Mouse (Mus musculus) yolk sac, embryonic 10.5 days (tissue): ENCODE measurements at regions not wholly inside any gene's neighbourhood (a gene's known extent, or its start where the extent isn't known, plus 50 kb on each side); places are given as distances from the start of the nearest gene placed in this dataset.

Experiments used
- DNase-seq: peaks from one replicate; pipeline ENCODE4 v3.0.0-alpha.2; 2017; ENCODE audit warnings: low spot score

DNA sequence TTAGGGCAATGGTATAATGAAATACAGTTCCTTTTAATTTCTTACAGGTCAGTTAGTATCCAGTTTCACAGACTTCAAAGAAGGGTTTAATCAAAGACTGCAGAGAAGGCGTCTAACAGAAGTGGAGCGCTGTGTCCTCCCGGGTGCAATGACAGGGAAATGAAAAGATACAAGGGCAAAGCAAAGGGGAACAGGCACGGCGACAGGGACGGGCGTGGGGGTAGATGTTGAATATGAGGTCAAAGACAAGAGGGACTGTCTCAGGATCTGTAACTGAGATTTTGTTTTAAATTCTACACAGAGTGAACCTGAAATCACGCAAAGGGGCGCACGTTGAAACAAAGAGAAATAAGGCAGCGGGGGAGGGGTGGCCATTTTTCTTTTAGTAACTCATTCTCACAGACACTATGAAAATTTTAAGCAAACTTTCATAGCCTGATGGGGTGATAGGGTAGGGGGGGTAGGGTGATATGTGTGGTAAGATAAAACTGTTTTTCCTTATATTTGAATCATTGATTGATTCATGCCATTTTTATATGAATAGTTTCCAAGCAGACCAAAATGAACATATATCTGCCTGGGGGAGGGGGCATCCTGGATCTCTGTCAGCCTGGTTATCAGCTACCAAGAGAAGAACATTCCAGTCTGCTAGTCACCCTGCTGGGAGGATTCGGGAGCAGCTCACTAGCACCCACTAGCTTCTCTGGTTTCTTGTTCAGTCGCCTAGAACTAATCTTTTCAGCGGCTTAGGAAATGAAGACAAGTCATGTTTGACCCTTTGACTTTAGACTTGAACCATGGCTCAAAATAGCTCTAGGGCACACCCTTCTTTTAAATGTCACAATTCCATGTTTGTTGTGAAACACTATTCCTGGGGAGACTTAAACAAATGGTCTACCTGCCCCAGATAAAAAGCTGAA is 139.1 kb upstream of the Map3k7 start:
- peak; percentile 51 for DNase-seq

GRCm38 (mm10) chr4:31825438-31825830 is 138.5 kb upstream of the Map3k7 start:
- DNase-seq = peak; percentile 27

GRCm38 (mm10) chr4:31826661-31827060 is 137.2 kb upstream of the Map3k7 start:
- DNase-seq = peak; percentile 53

GRCm38 (mm10) chr4:31827266-31827665 is 136.6 kb upstream of the Map3k7 start:
- DNase-seq = no peak

DNA sequence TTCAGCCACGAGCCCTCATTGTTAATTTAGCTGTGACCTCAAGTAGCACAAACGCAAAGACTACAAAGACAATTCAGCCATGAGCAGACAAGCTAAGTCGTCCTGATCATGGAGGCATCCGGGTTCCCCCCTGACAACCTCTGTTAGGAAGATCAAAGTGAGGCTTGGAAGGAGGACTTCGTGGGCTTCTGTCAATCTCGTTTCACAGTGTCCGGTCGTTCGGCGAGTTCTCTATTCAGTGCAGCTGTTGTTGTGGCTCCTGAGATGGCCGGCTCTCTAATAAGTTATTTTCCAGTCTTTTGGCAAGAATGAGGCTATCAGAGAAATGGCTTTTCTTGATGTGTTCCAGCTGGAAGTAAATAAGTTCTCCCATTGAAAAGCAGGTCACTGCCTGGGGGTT is 133.7 kb upstream of the Map3k7 start:
- no peak for DNase-seq

DNA sequence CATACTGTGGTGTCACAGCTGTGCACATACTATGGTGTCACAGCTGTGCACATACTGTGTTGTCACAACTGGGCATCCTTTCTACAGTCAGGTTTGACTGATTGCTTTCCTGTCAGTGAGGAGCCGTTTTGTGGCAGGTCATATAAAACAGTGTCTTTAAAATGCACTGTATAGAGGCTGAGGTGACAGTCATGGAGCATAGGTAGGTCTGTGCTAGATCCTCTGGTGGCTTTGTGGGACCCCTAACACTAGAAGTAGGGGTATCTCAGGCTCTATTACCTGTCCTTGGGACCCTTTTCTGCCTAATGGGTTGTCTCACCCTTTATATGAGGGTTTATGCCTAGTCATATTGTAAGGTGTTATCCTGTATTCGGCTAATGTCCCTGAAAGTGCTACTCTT is 132.4 kb upstream of the Map3k7 start:
- DNase-seq = no peak

DNA sequence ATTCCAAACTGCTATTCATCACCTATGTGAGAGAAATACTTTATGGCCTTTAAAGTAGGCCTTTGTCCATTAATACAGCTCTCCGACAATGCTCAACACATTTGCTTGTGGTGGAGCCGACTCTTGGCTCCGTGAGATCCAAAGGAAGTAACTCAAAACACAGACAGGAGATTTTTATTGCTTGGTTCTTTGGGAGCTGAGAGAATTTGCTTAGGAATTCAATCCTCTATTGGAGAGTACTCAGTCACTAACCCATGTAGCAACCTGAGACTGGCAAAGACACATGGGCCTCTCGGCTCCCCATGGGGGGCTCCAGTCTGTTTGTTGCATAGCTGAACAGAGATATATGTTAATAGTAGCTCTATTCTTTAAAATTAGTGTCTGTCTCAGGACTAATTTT is 130.1 kb upstream of the Map3k7 start:
- no peak for DNase-seq

GRCm38 (mm10) chr4:31835051-31835450 is 128.8 kb upstream of the Map3k7 start:
- no peak for DNase-seq

GRCm38 (mm10) chr4:31838592-31838991 is 125.3 kb upstream of the Map3k7 start:
- no peak for DNase-seq

DNA sequence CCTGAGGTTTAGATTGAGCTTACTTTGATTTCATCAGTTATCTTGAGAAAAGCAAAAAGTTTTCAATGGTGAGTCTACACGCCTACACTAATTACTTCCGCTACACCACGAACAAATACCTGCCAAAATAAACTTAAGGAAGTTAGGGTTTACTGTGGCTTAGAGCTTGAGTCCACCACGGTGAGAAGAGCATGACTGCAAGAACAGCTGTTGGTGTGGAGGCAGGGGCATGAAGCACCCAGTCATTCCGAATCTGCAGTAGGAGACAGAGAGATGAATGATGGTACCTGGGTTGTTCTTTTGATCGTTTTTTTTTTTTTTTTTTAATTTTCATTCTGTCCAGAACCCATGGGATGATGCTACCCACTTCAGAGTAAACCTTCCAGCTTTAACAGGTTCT is 114.1 kb upstream of the Map3k7 start:
- DNase-seq = no peak

- no peak for DNase-seq
These were observed 112.9 kb upstream of the Map3k7 start for GRCm38 (mm10) chr4:31851006-31851405.

DNA sequence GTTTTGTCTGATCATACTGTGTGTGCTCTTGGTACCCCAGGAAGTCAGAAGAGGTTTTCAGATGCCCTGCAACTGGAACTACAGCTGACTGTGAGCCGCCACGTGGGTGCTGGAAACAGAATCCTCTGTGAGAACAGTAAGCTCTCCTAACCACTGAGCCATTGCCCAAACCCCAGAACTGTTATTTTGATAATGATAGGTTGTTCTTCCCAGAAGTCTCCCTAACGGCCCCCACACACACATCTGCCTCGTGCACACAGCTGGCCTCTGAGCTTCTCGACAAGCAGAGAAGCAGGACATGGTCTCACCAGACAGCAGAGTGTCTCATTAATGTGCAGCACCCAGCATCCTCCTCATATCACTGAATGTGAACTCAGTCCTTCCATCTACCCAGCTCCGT is 110.0 kb upstream of the Map3k7 start:
- DNase-seq = no peak

DNA sequence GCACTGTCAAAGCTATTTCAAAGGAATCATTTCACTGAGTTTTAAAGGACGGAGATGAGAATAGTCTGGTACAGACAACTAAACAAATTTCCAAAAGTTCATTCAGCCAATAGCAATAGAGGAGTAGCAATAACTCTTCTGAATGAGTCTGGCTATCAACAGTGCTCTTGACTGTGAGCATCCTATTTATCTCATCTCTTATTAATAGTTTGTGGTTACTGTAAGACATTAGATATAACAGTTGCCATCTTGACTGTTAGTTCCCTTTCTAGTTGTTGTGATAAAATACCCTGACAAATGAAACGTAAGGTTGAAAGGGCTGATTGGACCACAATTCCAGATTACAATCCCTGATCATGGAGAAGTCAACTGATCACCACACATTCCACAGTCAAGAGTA is 103.5 kb upstream of the Map3k7 start:
- no peak for DNase-seq

GRCm38 (mm10) chr4:31861172-31861571 is 102.7 kb upstream of the Map3k7 start:
- DNase-seq = no peak

- DNase-seq = no peak
These were observed 90.6 kb upstream of the Map3k7 start for GRCm38 (mm10) chr4:31872985-31873983.

GRCm38 (mm10) chr4:31877389-31877788 is 86.5 kb upstream of the Map3k7 start:
- DNase-seq = no peak

DNA sequence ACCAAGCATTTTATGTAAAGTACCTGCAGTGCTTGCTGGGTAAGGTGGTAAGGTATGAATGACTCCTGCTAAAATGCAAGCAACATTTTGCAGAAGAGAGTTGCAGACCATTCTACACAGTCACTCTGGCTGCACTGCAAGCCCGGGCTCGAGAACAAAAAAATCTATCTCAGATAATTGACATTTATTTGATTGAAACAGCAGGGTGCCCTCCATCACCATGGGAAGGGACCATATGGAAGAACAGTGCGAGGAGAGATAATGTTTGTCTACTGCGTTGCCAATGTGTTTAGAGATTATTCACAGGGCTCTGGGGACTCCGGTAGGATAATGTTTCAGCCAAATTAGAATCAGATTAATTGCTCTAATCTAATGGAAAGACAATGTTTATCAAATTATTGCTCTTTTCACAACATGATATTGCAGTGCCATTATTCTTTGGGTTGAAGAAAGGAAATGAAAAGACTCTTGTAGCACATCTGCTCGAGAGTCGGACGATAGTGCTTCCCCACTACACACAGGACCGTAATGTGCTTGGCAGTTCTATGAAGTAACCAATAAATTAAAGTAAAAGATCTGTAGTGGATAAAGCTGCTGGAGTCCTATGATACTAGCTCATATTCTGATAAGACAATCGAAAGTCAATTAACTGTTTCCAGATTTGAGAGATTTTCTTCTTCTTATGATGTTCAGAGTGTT is 85.3 kb upstream of the Map3k7 start:
- DNase-seq = no peak

DNA sequence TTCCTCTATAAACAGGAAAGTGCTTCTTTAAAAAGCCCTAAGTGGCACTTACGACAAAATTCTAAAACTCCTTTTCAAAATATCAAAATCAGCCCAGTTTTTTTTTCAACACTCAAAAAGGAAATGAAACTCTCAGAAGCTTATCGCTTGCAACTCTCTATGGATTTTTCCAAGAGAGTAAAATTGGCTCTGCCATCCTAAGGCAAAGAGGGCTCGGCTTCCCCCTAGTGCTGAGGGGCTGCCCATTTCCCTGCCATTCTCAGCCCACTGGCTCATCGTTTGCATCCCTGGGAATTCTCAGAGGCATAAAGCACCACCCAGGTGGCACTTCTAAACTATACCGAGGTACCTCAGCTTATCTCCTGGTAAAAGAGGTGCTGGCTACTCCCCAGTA is 84.7 kb upstream of the Map3k7 start:
- DNase-seq = no peak

DNA sequence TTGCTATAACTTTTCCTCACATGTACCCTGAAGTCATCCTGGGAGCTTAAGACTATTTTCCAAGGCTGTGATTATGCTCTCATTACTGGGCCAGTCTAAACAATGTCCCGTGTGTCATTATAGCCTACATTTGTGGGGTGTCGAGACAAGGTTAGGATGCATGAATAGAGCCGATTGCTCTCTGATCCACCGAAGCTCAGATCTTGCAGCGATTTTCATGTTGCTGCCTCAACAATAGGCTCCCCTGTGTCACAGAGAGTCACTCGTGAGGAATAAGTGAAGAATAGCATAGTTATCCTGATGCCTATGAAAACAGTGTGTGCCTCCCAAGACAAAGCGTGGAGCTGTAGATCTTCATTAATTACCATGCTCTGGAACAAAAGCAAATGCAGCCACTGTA is 83.7 kb upstream of the Map3k7 start:
- DNase-seq = no peak

- DNase-seq = no peak
These were observed 74.2 kb upstream of the Map3k7 start for GRCm38 (mm10) chr4:31889673-31890072.

DNA sequence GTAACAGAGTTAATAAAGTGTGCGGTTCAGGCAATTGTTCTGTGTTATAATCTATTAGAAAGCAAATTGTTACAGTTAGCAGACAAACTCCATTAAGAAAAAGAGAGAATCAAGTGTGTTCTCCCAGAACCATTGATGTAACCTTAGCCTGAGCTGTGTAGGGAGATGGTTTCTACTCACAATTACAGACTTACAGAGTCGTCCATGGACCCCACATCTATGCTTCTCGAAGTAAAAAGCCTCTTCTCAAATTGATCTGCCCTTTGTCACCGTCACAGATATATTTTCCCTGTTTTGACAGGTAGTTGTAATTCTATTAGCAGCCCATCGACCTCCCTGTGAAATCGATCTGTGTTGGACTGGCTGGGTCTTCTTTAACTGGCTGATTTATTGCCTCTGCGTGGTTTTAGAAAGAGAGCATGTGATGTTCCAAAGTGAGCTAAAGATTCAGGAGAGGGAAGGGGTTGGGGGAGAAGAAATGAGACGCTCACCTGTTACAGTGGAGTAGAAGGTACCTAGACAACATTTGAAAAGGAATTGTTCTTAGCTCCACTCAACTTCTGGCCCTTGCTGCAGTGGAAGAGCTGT is 54.7 kb upstream of the Map3k7 start:
- no peak for DNase-seq
